Mouse (Mus musculus) ES-E14 (cell line): ENCODE measurements around the gene Tacc2. TPM values are rescaled to one million over a fixed set of nuclear protein-coding genes. Genes with fewer than 3 reads are reported as not detected.

Experiments
- DNase-seq: peaks from one replicate; pipeline ENCODE4 v3.0.0-alpha.2; 2013; ENCODE audit warnings: low read depth, low spot score
- H3K27ac ChIP-seq: 2 replicates; pipeline ENCODE4 v1.5.1; 2012; ENCODE audit warnings: low read depth, mild to moderate bottlenecking, low read length, moderate library complexity, mixed read lengths; ENCODE audit not compliant: poor library complexity, insufficient read depth, severe bottlenecking
- H3K36me3 ChIP-seq: 2 replicates; pipeline ENCODE4 v1.6.1; 2012; ENCODE audit warnings: mild to moderate bottlenecking, low read length, moderate library complexity, mixed read lengths; ENCODE audit not compliant: control insufficient read depth, poor library complexity, insufficient read depth, severe bottlenecking
- H3K4me1 ChIP-seq, 2 experiments: fragments of 150-350 bp in 1 of 2; sonication (generic) in 1 of 2; 2 replicates each; pipeline ENCODE4 v1.6.1; 2012; ENCODE audit warnings: low read length in 2 of 2, mild to moderate bottlenecking in 1 of 2, mixed read lengths in 1 of 2; ENCODE audit not compliant: control insufficient read depth in 2 of 2, insufficient read depth in 2 of 2, poor library complexity in 1 of 2
- H3K4me3 ChIP-seq, 2 experiments: fragments of 150-350 bp in 1 of 2; sonication (generic) in 1 of 2; 2 replicates each; pipeline ENCODE4 v1.5.1; 2012; ENCODE audit warnings: low read length in 2 of 2, low read depth in 1 of 2, mild to moderate bottlenecking in 1 of 2, mixed read lengths in 1 of 2; ENCODE audit not compliant: insufficient read depth in 1 of 2, poor library complexity in 1 of 2, severe bottlenecking in 1 of 2
- H3K9ac ChIP-seq: 2 replicates; pipeline ENCODE4 v1.6.1; 2012; ENCODE audit warnings: low read depth, mild to moderate bottlenecking, low read length, mixed read lengths; ENCODE audit not compliant: poor library complexity, insufficient read depth, severe bottlenecking
- H3K9me3 ChIP-seq: fragments of 150-350 bp; sonication (generic); 2 replicates; pipeline ENCODE4 v1.6.1; 2012; ENCODE audit warnings: low read depth, mild to moderate bottlenecking, low read length; ENCODE audit not compliant: control insufficient read depth, insufficient read depth
- CHD2 ChIP-seq: IDR thresholded peaks from 2 replicates; pipeline ENCODE4 v1.6.1; 2014; ENCODE audit warnings: mild to moderate bottlenecking, low read depth, low read length, inconsistent platforms
- HCFC1 ChIP-seq: IDR thresholded peaks from 2 replicates; pipeline ENCODE4 v1.6.1; 2012; ENCODE audit warnings: low read length, inconsistent platforms, borderline replicate concordance; ENCODE audit not compliant: insufficient read depth
- MAFK ChIP-seq: IDR thresholded peaks from 2 replicates; pipeline ENCODE4 v1.6.1; 2014; ENCODE audit warnings: mild to moderate bottlenecking, low read depth, low read length, inconsistent platforms; ENCODE audit not compliant: insufficient read depth
- ZC3H11A ChIP-seq: IDR thresholded peaks from 2 replicates; pipeline ENCODE4 v1.6.1; 2012; ENCODE audit warnings: low read depth, mild to moderate bottlenecking, inconsistent platforms, low read length, borderline replicate concordance
- ZNF384 ChIP-seq: IDR thresholded peaks from 2 replicates; pipeline ENCODE4 v1.6.1; 2012; ENCODE audit warnings: low read depth, low read length, inconsistent platforms
- in situ Hi-C, 2 experiments: fragments of 600-800 bp; cut with MboI; formaldehyde crosslinking; loops; one replicate each; pipeline ENCODE4 v1.15.1; 2025; ENCODE audit warnings: low sequenced_read_pairs in 2 of 2, inconsistent platforms in 1 of 2; ENCODE audit not compliant: unreplicated experiment in 2 of 2
- total RNA-seq: library from RNA; depleted of rRNA; stranded (reverse); fragments of 300-350 nt; gene quantifications from 2 replicates; pipeline ENCODE4 v1.2.3, GENCODE M21; 2012

Tacc2 gene
- total RNA-seq, 1 experiment, result 23.2 TPM

GRCm38 (mm10) chr7:130750752-130751490 lies 173.7 kb downstream of the Tacc2 start:
- H3K9me3 ChIP-seq, result no peaks in the 10 kb centered on the region
- in situ Hi-C loops, result no loop called here
- H3K9ac ChIP-seq, result peak overlapping the region; percentile 56; the same call in 1 of the 2 replicates
- H3K36me3 ChIP-seq, result peaks cover 43% of the 10 kb centered on the region; the same call in 1 of the 2 replicates
- no peak for DNase-seq
- no peak overlapping the region for H3K4me3 ChIP-seq
- TF ChIP-seq ZNF384 (no peak), CHD2 (no peak), HCFC1 (no peak), ZC3H11A (no peak), MAFK (no peak)
- H3K4me1 ChIP-seq, result peaks cover 0 to 13% of the 10 kb centered on the region in 2 experiments; a peak in 2 of 4 replicates
- no peak overlapping the region for H3K27ac ChIP-seq

- TF ChIP-seq CHD2 (no peak), ZNF384 (no peak)
- H3K4me3 ChIP-seq, result no peak overlapping the region
- in situ Hi-C loops, result no loop called here
- H3K9me3 ChIP-seq, result no peaks in the 10 kb centered on the region
- H3K36me3 ChIP-seq, result peaks cover 40% of the 10 kb centered on the region; the same call in 1 of the 2 replicates
- H3K9ac ChIP-seq, result no peak overlapping the region
- H3K27ac ChIP-seq, result no peak overlapping the region
- peaks cover 0 to 13% of the 10 kb centered on the region in 2 experiments; a peak in 2 of 4 replicates for H3K4me1 ChIP-seq
- DNase-seq, result no peak
Measured at GRCm38 (mm10) chr7:130751678-130752077, 174.4 kb downstream of the Tacc2 start.

DNA sequence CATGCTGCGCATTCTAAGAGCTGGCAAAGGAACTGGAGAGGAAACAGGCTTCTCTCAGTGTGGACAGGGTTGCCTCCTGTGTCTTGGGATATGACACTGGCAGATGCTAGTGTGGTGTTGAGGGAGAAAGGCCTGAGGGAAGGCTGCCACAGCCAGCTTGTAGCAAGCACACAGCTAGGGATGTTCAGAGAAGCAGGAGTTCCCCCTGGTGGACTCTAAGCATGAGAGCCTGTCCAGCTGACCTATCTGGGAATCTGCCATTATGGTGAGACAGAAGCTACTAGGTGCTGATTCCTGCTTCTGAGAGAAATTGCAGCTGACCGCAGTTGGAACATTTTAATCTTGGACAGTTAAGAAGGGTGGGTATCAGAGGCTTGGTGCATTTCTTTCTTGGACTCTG lies 177.6 kb downstream of the Tacc2 start:
- no peak overlapping the region for H3K27ac ChIP-seq
- in situ Hi-C loops, result no loop called here
- H3K9ac ChIP-seq, result no peak overlapping the region
- DNase-seq, result no peak
- no peak for TF ChIP-seq MAFK
- no peak for TF ChIP-seq HCFC1
- TF ChIP-seq ZNF384, result no peak
- TF ChIP-seq ZC3H11A, result no peak
- no peak for TF ChIP-seq CHD2
- peaks cover 0 to 13% of the 10 kb centered on the region in 2 experiments; a peak in 2 of 4 replicates for H3K4me1 ChIP-seq
- H3K9me3 ChIP-seq, result no peaks in the 10 kb centered on the region
- H3K4me3 ChIP-seq, result no peak overlapping the region
- peaks cover 48% of the 10 kb centered on the region; the same call in 1 of the 2 replicates for H3K36me3 ChIP-seq

GRCm38 (mm10) chr7:130756343-130756835 lies 179.2 kb downstream of the Tacc2 start:
- no peak overlapping the region for H3K27ac ChIP-seq
- peaks cover 0 to 3% of the 10 kb centered on the region in 2 experiments; a peak in 1 of 4 replicates for H3K4me1 ChIP-seq
- peaks cover 46% of the 10 kb centered on the region; the same call in 1 of the 2 replicates for H3K36me3 ChIP-seq
- in situ Hi-C loops, result no loop called here
- DNase-seq, result no peak
- H3K4me3 ChIP-seq, result no peak overlapping the region
- no peak overlapping the region for H3K9ac ChIP-seq
- no peaks in the 10 kb centered on the region for H3K9me3 ChIP-seq
- no peak for TF ChIP-seq ZNF384
- TF ChIP-seq ZC3H11A, result no peak
- TF ChIP-seq MAFK, result no peak
- TF ChIP-seq CHD2, result no peak
- no peak for TF ChIP-seq HCFC1
